29 mouse cellular contexts compared by ENCODE assay signal in the genomic region with DNA sequence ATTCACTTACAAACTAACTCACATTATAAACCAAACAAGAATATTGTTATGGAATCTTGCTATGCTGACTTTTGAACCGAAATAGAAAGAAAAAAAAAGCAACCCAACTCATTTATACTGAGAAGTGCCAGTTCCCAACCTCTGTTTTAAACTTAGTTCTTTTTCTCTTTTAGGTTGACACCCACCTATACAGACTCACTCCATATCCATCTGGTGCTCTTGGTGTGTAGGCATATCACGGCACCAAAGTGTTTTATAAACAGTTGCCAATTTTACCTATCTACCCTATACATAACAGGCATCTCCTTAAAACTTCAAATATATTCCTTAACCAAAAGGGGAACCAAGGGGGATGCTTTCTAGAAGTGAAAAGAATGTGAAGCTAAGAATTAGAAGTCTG.
"Had no signal": no experiment of that assay in that cellular context is flagged by ENCODE, and none has a peak within 500 bp of the region (broad histone marks: within the 10 kb centered on the region; RNA-seq: fewer than 3 reads in every experiment).

No protein-coding gene starts in this region.

- H3K9me3 ChIP-seq: embryonic facial prominence, embryonic 10.5 days; embryonic facial prominence, embryonic 12.5 days; embryonic facial prominence, embryonic 13.5 days; embryonic facial prominence, embryonic 15.5 days; forebrain, embryonic 10.5 days; forebrain, embryonic 12.5 days; forebrain, embryonic 13.5 days; forebrain, embryonic 15.5 days had no signal

- H3K27me3 ChIP-seq: embryonic facial prominence, embryonic 12.5 days; embryonic facial prominence, embryonic 13.5 days; embryonic facial prominence, embryonic 15.5 days; forebrain, embryonic 13.5 days; forebrain, embryonic 15.5 days had no signal

- H3K27ac ChIP-seq: embryonic facial prominence, embryonic 10.5 days; embryonic facial prominence, embryonic 12.5 days; embryonic facial prominence, embryonic 13.5 days; embryonic facial prominence, embryonic 15.5 days; forebrain, embryonic 10.5 days; forebrain, embryonic 12.5 days; forebrain, embryonic 13.5 days; forebrain, embryonic 15.5 days; gastrocnemius, adult 2 months; heart, adult 2 months had no signal

- H3K4me1 ChIP-seq: embryonic facial prominence, embryonic 10.5 days; embryonic facial prominence, embryonic 12.5 days; embryonic facial prominence, embryonic 13.5 days; embryonic facial prominence, embryonic 15.5 days; forebrain, embryonic 10.5 days; forebrain, embryonic 12.5 days; forebrain, embryonic 13.5 days; forebrain, embryonic 15.5 days had no signal

- H3K4me2 ChIP-seq: embryonic facial prominence, embryonic 12.5 days; embryonic facial prominence, embryonic 13.5 days; embryonic facial prominence, embryonic 15.5 days; forebrain, embryonic 12.5 days; forebrain, embryonic 13.5 days; forebrain, embryonic 15.5 days had no signal

- H3K9ac ChIP-seq: embryonic facial prominence, embryonic 12.5 days; embryonic facial prominence, embryonic 13.5 days; embryonic facial prominence, embryonic 15.5 days; forebrain, embryonic 12.5 days; forebrain, embryonic 13.5 days; forebrain, embryonic 15.5 days; forebrain, postnatal 0 days had no signal

- H3K36me3 ChIP-seq: embryonic facial prominence, embryonic 10.5 days; embryonic facial prominence, embryonic 12.5 days; embryonic facial prominence, embryonic 13.5 days; embryonic facial prominence, embryonic 15.5 days; forebrain, embryonic 10.5 days; forebrain, embryonic 12.5 days; forebrain, embryonic 15.5 days had no signal

- ATAC-seq: forebrain, embryonic 13.5 days; forebrain, embryonic 14.5 days; forebrain, embryonic 15.5 days; forebrain, embryonic 16.5 days; forebrain, postnatal 0 days had no signal

- DNase-seq: cerebellum, adult 2 months; cerebellum, adult 8-10 months; cerebellum, adult 9-10 months; cerebellum, adult 9-11 months; cerebellum, postnatal 10 days; cerebellum, postnatal 14 days; cerebellum, postnatal 25 days; cerebellum, postnatal 36 days; embryo, embryonic 11 days; forebrain, postnatal 0 days; gastrocnemius, adult 2 months; gastrocnemius, postnatal 10 days; gastrocnemius, postnatal 14 days; gastrocnemius, postnatal 25 days; gastrocnemius, postnatal 36 days; heart, adult 11 months; heart, adult 18-20 months; heart, adult 2 months had no signal

- H3K4me3 ChIP-seq: embryonic facial prominence, embryonic 10.5 days; embryonic facial prominence, embryonic 12.5 days; embryonic facial prominence, embryonic 13.5 days; embryonic facial prominence, embryonic 15.5 days; erythroblast, embryonic 14.5 days; forebrain, embryonic 10.5 days; forebrain, embryonic 12.5 days; forebrain, embryonic 13.5 days; forebrain, embryonic 15.5 days; gastrocnemius, adult 2 months; heart, adult 2 months had no signal
